Mouse (Mus musculus) heart, embryonic 10.5 days (tissue): ENCODE results near the gene Eif5. TPM values are rescaled to one million over a fixed set of nuclear protein-coding genes. Genes with fewer than 3 reads are reported as not detected.
"Not testable (repeated sequence)": the region's sequence is repeated elsewhere in the genome, so short reads cannot be mapped to it uniquely, and the experiment has no call there.

ENCODE experiments used
- DNase-seq: peaks from one replicate; pipeline ENCODE4 v3.0.0-alpha.2; 2017; ENCODE audit warnings: low spot score
- H3K27ac ChIP-seq: fragments of 300-500 bp; sonication (generic); 2 replicates; pipeline ENCODE4 v1.5.1; 2016; ENCODE audit warnings: mild to moderate bottlenecking
- H3K27me3 ChIP-seq: fragments of 300-500 bp; sonication (generic); 2 replicates; pipeline ENCODE4 v1.6.1; 2016; ENCODE audit warnings: mild to moderate bottlenecking; ENCODE audit not compliant: poor library complexity, insufficient read depth, severe bottlenecking
- H3K36me3 ChIP-seq: fragments of 300-500 bp; sonication (generic); 2 replicates; pipeline ENCODE4 v1.6.1; 2016; ENCODE audit warnings: mild to moderate bottlenecking, moderate library complexity
- H3K4me1 ChIP-seq: fragments of 300-500 bp; sonication (generic); 2 replicates; pipeline ENCODE4 v1.6.1; 2016; ENCODE audit warnings: mild to moderate bottlenecking
- H3K4me3 ChIP-seq: fragments of 300-500 bp; sonication (generic); 2 replicates; pipeline ENCODE4 v1.5.1; 2016; ENCODE audit warnings: mild to moderate bottlenecking, moderate library complexity
- H3K9me3 ChIP-seq: fragments of 300-500 bp; sonication (generic); 2 replicates; pipeline ENCODE4 v1.6.1; 2016; ENCODE audit warnings: mild to moderate bottlenecking, moderate library complexity
- WGBS: fragments of 180-500 bp; shearing (Covaris S2); methylation state at CpG from one replicate; pipeline ENCODE4 v1.1.7; 2016; 5-methylcytosine and 5-hydroxymethylcytosine counted together
- polyA plus RNA-seq: library from polyadenylated mRNA; unstranded; fragments of >200 nt; fragmentation: Nextera tagmentation; extraction: Ambion mirVana; gene quantifications from 2 replicates; pipeline ENCODE4 v1.2.1, GENCODE M21; 2016

Gene Eif5
- 506 and 616 TPM in 2 replicates for polyA plus RNA-seq

GRCm38 (mm10) chr12:111537796-111538291 is at the start of gene Eif5:
TSS of gene Eif5 (plus strand) at chr12:111538016.
- H3K36me3 ChIP-seq: peaks cover 44% of the 10 kb centered on the region
- H3K4me1 ChIP-seq: peaks cover 36% of the 10 kb centered on the region
- H3K27me3 ChIP-seq: no peaks in the 10 kb centered on the region
- H3K27ac ChIP-seq: peak within 1 kb of the TSS; percentile 100
- H3K9me3 ChIP-seq: no peaks in the 10 kb centered on the region
- H3K4me3 ChIP-seq: peak within 1 kb of the TSS; percentile 95
- peak; percentile 100 for DNase-seq
- WGBS: under 1% methylated on average over 43 of the region's 47 CpGs

DNA sequence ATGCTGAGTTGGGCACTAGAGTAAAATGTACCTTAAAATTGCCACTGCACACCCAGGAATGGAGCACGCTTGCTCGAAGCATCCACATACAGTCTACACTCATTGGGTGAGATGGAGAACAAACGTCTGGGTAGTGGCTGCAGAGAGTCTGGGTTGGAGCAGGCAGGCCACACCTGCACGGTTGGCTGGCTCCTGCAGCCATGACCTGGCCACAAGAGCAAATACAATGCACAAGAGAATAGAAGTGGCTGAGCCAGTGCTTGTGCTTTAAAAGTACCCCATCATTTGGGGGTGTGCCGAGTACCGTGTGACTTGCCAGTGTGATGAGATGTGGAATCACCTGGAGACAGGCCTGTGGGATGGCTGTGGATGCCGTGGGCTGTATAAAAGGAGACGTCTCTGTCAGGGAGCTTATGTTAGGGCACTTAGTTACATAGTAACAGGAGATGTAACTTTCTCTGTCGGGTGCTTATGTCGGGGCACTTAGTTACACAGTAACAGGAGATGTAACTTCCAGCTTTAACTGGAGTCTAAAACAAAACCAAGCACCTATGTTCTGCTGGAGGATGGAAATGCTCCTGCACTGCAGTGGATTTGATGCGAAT is 48.5 kb upstream of the Eif5 start:
- Histone ChIP-seq H3K36me3 (no peaks in the 10 kb centered on the region), H3K27me3 (peaks cover 77% of the 10 kb centered on the region), H3K4me1 (peaks cover 18% of the 10 kb centered on the region), H3K27ac (no peak overlapping the region), H3K4me3 (no peak overlapping the region), H3K9me3 (no peaks in the 10 kb centered on the region)
- DNase-seq: no peak
- WGBS: 72% methylated on average over 11 of the region's 11 CpGs

GRCm38 (mm10) chr12:111494931-111495330 is 42.9 kb upstream of the Eif5 start:
- H3K4me3 ChIP-seq: no peak overlapping the region
- no peak overlapping the region for H3K27ac ChIP-seq
- no peaks in the 10 kb centered on the region for H3K9me3 ChIP-seq
- H3K4me1 ChIP-seq: no peaks in the 10 kb centered on the region
- no peaks in the 10 kb centered on the region for H3K36me3 ChIP-seq
- H3K27me3 ChIP-seq: peaks cover 26% of the 10 kb centered on the region; the same call in 1 of the 2 replicates
- WGBS: 69% methylated on average over 4 of the region's 4 CpGs
- no peak for DNase-seq

DNA sequence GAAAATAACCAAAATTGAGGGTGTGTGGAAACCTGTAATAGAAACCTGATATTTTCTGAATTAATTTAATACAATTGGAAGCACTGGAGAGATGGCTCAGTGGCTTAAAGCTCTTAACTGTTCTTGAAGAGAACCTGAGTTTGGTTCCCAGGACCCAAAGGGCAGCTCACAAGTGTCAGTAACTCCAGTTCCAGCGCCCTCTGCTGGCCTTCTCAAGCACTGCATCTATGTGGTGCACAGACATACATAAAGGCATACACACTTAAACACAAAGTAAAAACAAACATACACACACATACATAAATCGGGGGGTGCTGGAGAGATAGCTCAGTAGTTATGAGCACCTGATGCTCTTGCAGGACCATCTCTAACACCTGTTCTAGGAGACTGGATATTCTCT is 40.7 kb upstream of the Eif5 start:
- no peak overlapping the region for H3K27ac ChIP-seq
- 46% methylated on average over 2 of the region's 2 CpGs for WGBS
- H3K9me3 ChIP-seq: no peaks in the 10 kb centered on the region
- H3K4me3 ChIP-seq: no peak overlapping the region
- no peak for DNase-seq
- H3K36me3 ChIP-seq: no peaks in the 10 kb centered on the region
- H3K27me3 ChIP-seq: peaks cover 5% of the 10 kb centered on the region; the same call in 1 of the 2 replicates
- H3K4me1 ChIP-seq: 0 out of 2 replicates have a peak, but pooled peaks cover 6% of the 10 kb centered on the region

GRCm38 (mm10) chr12:111499617-111500016 is 38.2 kb upstream of the Eif5 start:
- Histone ChIP-seq H3K27ac (no peak overlapping the region), H3K36me3 (no peaks in the 10 kb centered on the region), H3K9me3 (no peaks in the 10 kb centered on the region), H3K4me1 (0 out of 2 replicates have a peak, but pooled peaks cover 6% of the 10 kb centered on the region), H3K27me3 (peaks cover 15% of the 10 kb centered on the region), H3K4me3 (no peak overlapping the region)
- no peak for DNase-seq
- 59% methylated on average over 5 of the region's 5 CpGs for WGBS

GRCm38 (mm10) chr12:111500725-111501124 is 37.1 kb upstream of the Eif5 start:
- Histone ChIP-seq H3K36me3 (no peaks in the 10 kb centered on the region), H3K9me3 (no peaks in the 10 kb centered on the region), H3K4me3 (no peak overlapping the region), H3K27me3 (peaks cover 15% of the 10 kb centered on the region), H3K4me1 (0 out of 2 replicates have a peak, but pooled peaks cover 6% of the 10 kb centered on the region), H3K27ac (no peak overlapping the region)
- WGBS: 29% methylated on average over 5 of the region's 5 CpGs
- DNase-seq: no peak

DNA sequence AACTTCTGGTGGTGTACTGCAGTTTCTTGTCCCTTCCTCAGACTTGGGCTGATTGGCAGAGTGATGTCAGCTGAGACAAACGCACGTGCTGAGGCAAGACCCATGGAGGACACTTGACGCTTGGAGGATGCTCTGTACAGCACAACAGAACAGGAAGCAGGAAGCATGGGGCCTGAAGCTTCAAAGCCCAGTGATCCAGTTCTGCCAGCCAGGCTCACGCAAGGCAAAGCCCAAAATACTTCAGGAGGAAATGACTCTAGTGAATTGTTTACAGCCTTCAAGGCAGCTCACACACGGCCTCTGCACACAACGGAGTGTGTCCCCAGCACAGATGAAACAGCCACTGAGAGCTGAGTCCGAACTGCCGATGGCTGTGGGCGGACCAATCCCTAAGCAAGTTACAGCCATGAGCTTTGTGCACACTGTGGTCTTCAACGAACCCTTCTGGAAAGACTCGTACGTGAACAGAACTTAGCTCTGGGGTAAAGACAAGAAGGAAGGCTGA is 34.7 kb upstream of the Eif5 start:
- peaks cover 15% of the 10 kb centered on the region for H3K27me3 ChIP-seq
- no peak for DNase-seq
- 0 out of 2 replicates have a peak, but pooled peaks cover 6% of the 10 kb centered on the region for H3K4me1 ChIP-seq
- H3K27ac ChIP-seq: no peak overlapping the region
- no peaks in the 10 kb centered on the region for H3K9me3 ChIP-seq
- whole genome bisulfite sequencing: 78% methylated on average over 12 of the region's 12 CpGs
- H3K36me3 ChIP-seq: no peaks in the 10 kb centered on the region
- no peak overlapping the region for H3K4me3 ChIP-seq

- Histone ChIP-seq H3K9me3 (no peaks in the 10 kb centered on the region), H3K36me3 (no peaks in the 10 kb centered on the region), H3K4me1 (0 out of 2 replicates have a peak, but pooled peaks cover 6% of the 10 kb centered on the region), H3K4me3 (no peak overlapping the region), H3K27ac (no peak overlapping the region), H3K27me3 (peaks cover 15% of the 10 kb centered on the region)
- 64% methylated on average over 5 of the region's 5 CpGs for WGBS
- no peak for DNase-seq
Measured at GRCm38 (mm10) chr12:111503571-111503970, 34.2 kb upstream of the Eif5 start.

- peaks cover 10% of the 10 kb centered on the region for H3K27me3 ChIP-seq
- H3K4me3 ChIP-seq: peak overlapping the region; percentile 20; the same call in 1 of the 2 replicates
- H3K9me3 ChIP-seq: no peaks in the 10 kb centered on the region
- WGBS: 6% methylated on average over 12 of the region's 12 CpGs
- DNase-seq: peak; percentile 89
- no peak overlapping the region for H3K27ac ChIP-seq
- H3K36me3 ChIP-seq: no peaks in the 10 kb centered on the region
- H3K4me1 ChIP-seq: 0 out of 2 replicates have a peak, but pooled peaks cover 6% of the 10 kb centered on the region
Measured at GRCm38 (mm10) chr12:111504904-111505303, 32.9 kb upstream of the Eif5 start.

DNA sequence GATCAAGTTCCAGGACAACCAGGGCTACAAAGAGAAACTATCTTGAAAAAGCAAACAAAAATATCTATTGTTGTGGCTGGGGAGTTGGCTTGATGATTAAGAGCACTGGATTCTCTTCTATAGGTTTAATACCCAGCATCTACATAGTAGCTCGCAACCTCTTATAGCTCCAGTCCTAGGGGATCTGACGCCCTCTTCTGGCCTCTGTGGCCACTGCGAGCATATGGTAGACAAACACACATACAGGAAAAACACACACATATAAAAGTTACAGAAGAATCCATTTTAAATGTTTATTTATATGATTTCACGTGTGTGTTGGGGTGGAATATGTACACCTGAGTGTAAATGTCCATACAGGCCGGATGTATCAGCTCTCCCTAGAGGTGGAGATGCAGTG is 30.8 kb upstream of the Eif5 start:
- WGBS: 56% methylated on average over 5 of the region's 5 CpGs
- Histone ChIP-seq H3K4me3 (no peak overlapping the region), H3K9me3 (no peaks in the 10 kb centered on the region), H3K4me1 (no peaks in the 10 kb centered on the region), H3K27me3 (peaks cover 10% of the 10 kb centered on the region), H3K36me3 (no peaks in the 10 kb centered on the region), H3K27ac (no peak overlapping the region)
- DNase-seq: no peak

DNA sequence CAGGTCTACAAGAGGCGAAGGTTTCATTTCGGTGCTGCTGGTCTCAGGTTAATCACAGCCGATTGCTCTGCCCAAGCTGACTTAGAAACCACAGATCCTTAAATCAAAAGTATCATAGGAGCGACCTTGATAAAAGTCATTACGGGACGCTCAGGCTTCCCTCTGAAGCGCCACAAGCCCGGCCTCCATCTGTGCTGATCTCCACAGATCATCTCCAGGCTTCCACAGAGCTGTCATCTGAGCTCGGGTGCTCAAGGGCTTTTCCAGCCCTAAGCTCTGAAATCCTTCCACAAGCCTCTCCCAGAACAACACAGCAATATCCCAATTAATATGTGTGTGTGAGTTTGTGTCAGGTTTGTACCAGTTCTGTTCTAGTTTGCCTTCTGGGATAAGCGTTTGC is 29.9 kb upstream of the Eif5 start:
- Histone ChIP-seq H3K36me3 (no peaks in the 10 kb centered on the region), H3K27ac (no peak overlapping the region), H3K4me3 (no peak overlapping the region), H3K27me3 (peaks cover 10% of the 10 kb centered on the region), H3K4me1 (no peaks in the 10 kb centered on the region), H3K9me3 (no peaks in the 10 kb centered on the region)
- WGBS: 85% methylated on average over 10 of the region's 10 CpGs
- DNase-seq: no peak

- not testable (repeated sequence) for DNase-seq, H3K4me3 ChIP-seq, H3K36me3 ChIP-seq, H3K27ac ChIP-seq, H3K4me1 ChIP-seq, H3K9me3 ChIP-seq
- peaks cover 10% of the 10 kb centered on the region for H3K27me3 ChIP-seq
- WGBS: 82% methylated on average over 3 of the region's 3 CpGs
Measured at GRCm38 (mm10) chr12:111508438-111508837, 29.4 kb upstream of the Eif5 start.

- Histone ChIP-seq H3K4me1 (peaks cover 6% of the 10 kb centered on the region; the same call in 1 of the 2 replicates), H3K4me3 (no peak overlapping the region), H3K9me3 (no peaks in the 10 kb centered on the region), H3K27me3 (no peaks in the 10 kb centered on the region), H3K27ac (no peak overlapping the region), H3K36me3 (no peaks in the 10 kb centered on the region)
- no peak for DNase-seq
- 83% methylated on average over 12 of the region's 12 CpGs for WGBS
Measured at GRCm38 (mm10) chr12:111512572-111513063, 25.2 kb upstream of the Eif5 start.
